Mouse (Mus musculus): ENCODE measurements at regions not wholly inside any gene's neighbourhood (a gene's known extent, or its start where the extent isn't known, plus 50 kb on each side); places are given as distances from the start of the nearest gene placed in this dataset.

DNA sequence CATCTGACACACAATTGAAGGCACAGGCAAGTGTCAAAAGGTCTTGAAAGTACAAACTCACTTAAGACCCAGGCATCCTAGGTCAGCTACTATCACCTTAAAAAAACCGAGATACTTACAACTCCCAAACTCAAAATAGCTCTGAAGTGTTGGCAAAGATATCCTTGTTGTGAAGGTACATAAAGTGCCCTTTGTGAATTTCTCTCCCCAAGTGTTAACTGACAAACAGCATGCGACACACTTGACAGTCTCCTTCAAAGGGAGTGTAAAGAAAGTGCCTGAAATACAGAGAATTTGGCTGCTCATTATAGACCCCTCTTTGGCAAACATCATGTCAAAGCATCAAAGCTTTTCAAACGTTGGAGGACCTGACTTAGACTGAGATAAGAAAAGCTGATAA lies 2634.2 kb downstream of the 9330182O14Rik start:
- TF ChIP-seq POLR2A (IDR thresholded peaks at IDR 0.05; ENCODE audit: control insufficient read depth, extremely low read depth, insufficient read depth, low read length, poor library complexity) (no peak), CTCF (IDR thresholded peaks at IDR 0.05; ENCODE audit: borderline replicate concordance, control insufficient read depth, extremely low read depth, insufficient read depth, low read length, poor library complexity) (no peak)
